In the genomic region with DNA sequence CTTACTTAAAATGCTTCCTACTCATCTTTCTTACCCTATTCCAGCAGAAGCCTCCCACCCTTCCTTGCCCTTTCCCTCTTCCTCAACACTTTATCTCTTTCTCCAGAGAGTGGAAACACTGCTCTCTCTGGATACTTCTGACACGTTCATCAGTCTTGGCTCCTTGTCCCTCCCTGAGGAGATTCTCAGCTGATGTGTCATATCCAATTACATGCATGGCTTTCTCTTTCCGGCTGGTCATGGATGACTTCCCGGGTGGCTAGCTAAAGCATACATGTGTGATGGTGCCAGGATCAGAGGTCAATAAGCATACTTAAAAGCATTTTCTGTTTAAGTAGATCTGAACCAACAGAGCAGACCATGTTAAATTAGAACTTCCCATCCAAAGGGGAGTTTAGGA, we compare ENCODE assay signal across 12 mouse cellular contexts.
DNase-seq lines count a peak whose midpoint lies in the region; ATAC-seq and TF ChIP-seq lines count a peak whose summit lies in the region.
"Had no signal": no experiment of that assay in that cellular context is flagged by ENCODE, and none has a peak within 500 bp of the region (broad histone marks: within the 10 kb centered on the region; RNA-seq: fewer than 3 reads in every experiment).

No protein-coding gene starts in this region.

- no peak for TF ChIP-seq EP300 in lung, postnatal 0 days (IDR thresholded peaks at IDR 0.05)

- no peak for TF ChIP-seq CTCF in Patski (IDR thresholded peaks at IDR 0.05)
- no peak for TF ChIP-seq CTCF in lung, postnatal 0 days (IDR thresholded peaks at IDR 0.05)

- H3K27ac ChIP-seq in kidney, embryonic 15.5 days: no peak overlapping the region
- no peak overlapping the region for H3K27ac ChIP-seq in lung, postnatal 0 days (ENCODE audit: low read length)
- H3K27ac ChIP-seq: heart, embryonic 15.5 days; limb, embryonic 12.5 days had no signal

- DNase-seq in kidney, adult 18-20 months: no peak
- peak; percentile 24 for DNase-seq in Patski (ENCODE audit: low read depth, low spot score)
- peak; percentile 70 for DNase-seq in cerebellum, adult 11-12 months
- DNase-seq in embryo, embryonic 10.5 days (ENCODE audit: low spot score): peak; percentile 12
- no peak for DNase-seq in thymus, postnatal 14 days
- DNase-seq in adrenal gland, adult 18-20 months (ENCODE audit: low spot score in 2 of 2): no peak
- no peak for DNase-seq in lung, postnatal 0 days (ENCODE audit: low spot score)
- DNase-seq: kidney, postnatal 25 days; lung, postnatal 4 days had no signal

- H3K4me2 ChIP-seq in kidney, embryonic 15.5 days: no peak overlapping the region
- H3K4me2 ChIP-seq in lung, postnatal 0 days (replicated peaks; ENCODE audit: low read depth, low read length): no peak overlapping the region
- H3K4me2 ChIP-seq: heart, embryonic 15.5 days; limb, embryonic 12.5 days had no signal

- no peaks in the 10 kb centered on the region for H3K27me3 ChIP-seq in kidney, embryonic 15.5 days
- H3K27me3 ChIP-seq in Patski: no peaks in the 10 kb centered on the region
- H3K27me3 ChIP-seq in lung, postnatal 0 days (replicated peaks; ENCODE audit: insufficient read depth, low read length): no peaks in the 10 kb centered on the region
- H3K27me3 ChIP-seq: heart, embryonic 15.5 days; limb, embryonic 12.5 days had no signal

- no peaks in the 10 kb centered on the region for H3K36me3 ChIP-seq in kidney, embryonic 15.5 days
- H3K36me3 ChIP-seq in lung, postnatal 0 days (ENCODE audit: insufficient read depth, low read length): no peaks in the 10 kb centered on the region
- H3K36me3 ChIP-seq: heart, embryonic 15.5 days; limb, embryonic 12.5 days had no signal

- CTCF ChIA-PET in Patski (lab: Charles Lee): no interaction called here

- POLR2A ChIA-PET in Patski (lab: Charles Lee): no interaction called here

- whole genome bisulfite sequencing in kidney, embryonic 15.5 days: 29% methylated on average over 3 of the region's 3 CpGs
- 50% methylated on average over 3 of the region's 3 CpGs for WGBS in lung, postnatal 0 days

- in situ Hi-C loops in Patski (cut with MboI; ENCODE audit: low pct_unique_long_range_greater_than_20kb): no loop called here

- H3K4me1 ChIP-seq in kidney, embryonic 15.5 days: no peaks in the 10 kb centered on the region
- H3K4me1 ChIP-seq in lung, postnatal 0 days (ENCODE audit: insufficient read depth, low read depth, low read length): no peaks in the 10 kb centered on the region
- H3K4me1 ChIP-seq: heart, embryonic 15.5 days; limb, embryonic 12.5 days had no signal

- ATAC-seq in kidney, embryonic 15.5 days (replicated peaks; ENCODE audit: low FRiP score): peak; percentile 56
- peak; percentile 90 for ATAC-seq in Patski
- ATAC-seq in lung, postnatal 0 days: no peak

- H3K4me3 ChIP-seq in kidney, embryonic 15.5 days (replicated peaks): no peak overlapping the region
- no peak overlapping the region for H3K4me3 ChIP-seq in lung, postnatal 0 days (ENCODE audit: low read depth, low read length)
- H3K4me3 ChIP-seq: heart, embryonic 15.5 days; limb, embryonic 12.5 days had no signal

- H3K9ac ChIP-seq in kidney, embryonic 15.5 days: no peak overlapping the region
- no peak overlapping the region for H3K9ac ChIP-seq in lung, postnatal 0 days (replicated peaks; ENCODE audit: low read depth)
- H3K9ac ChIP-seq: heart, embryonic 15.5 days; limb, embryonic 12.5 days had no signal

- no peaks in the 10 kb centered on the region for H3K9me3 ChIP-seq in kidney, embryonic 15.5 days (replicated peaks)
- H3K9me3 ChIP-seq in lung, postnatal 0 days (ENCODE audit: low read length): no peaks in the 10 kb centered on the region
- H3K9me3 ChIP-seq: heart, embryonic 15.5 days; limb, embryonic 12.5 days had no signal

Comparison
In these comparisons a context has a peak if more than half of its experiments do, and no peak if none do; other contexts are left out.
1. DNase-seq: peak in Patski (single experiment), cerebellum, adult 11-12 months (single experiment) and embryo, embryonic 10.5 days (single experiment); none in kidney, adult 18-20 months (single experiment), thymus, postnatal 14 days (single experiment), adrenal gland, adult 18-20 months (0 of 2) and lung, postnatal 0 days (single experiment).